Mouse (Mus musculus): Measurements from ENCODE around the gene B230217C12Rik. TPM values are rescaled to one million over a fixed set of nuclear protein-coding genes. Genes with fewer than 3 reads are reported as not detected.

Gene B230217C12Rik
- 0.51 and 0.75 TPM in 2 replicates for polyA plus RNA-seq (2012; rRNA removed; ENCODE audit: low replicate concordance)

GRCm38 (mm10) chr11:97840539-97840954, at the start of gene B230217C12Rik:
Gene B230217C12Rik, plus strand, starts transcription at chr11:97840780.

GRCm38 (mm10) chr11:97798782-97799145, 41.8 kb upstream of the B230217C12Rik start, which contains the start of gene Lasp1:
Gene Lasp1, plus strand, starts transcription at chr11:97799000.

GRCm38 (mm10) chr11:97883918-97884600, 43.5 kb downstream of the B230217C12Rik start, which contains the start of gene Fbxo47:
Gene Fbxo47, minus strand, starts transcription at chr11:97884154.

Other genes starting within 250 kb of the B230217C12Rik start
- gene Epop, start 211.1 kb upstream of the B230217C12Rik start, polyA plus RNA-seq (2012; rRNA removed; ENCODE audit: low replicate concordance): 2.8 and 5.8 TPM in 2 replicates
- 30.5 and 37.1 TPM in 2 replicates for gene Mllt6, start 177.4 kb upstream of the B230217C12Rik start, polyA plus RNA-seq (2012; rRNA removed; ENCODE audit: low replicate concordance)
- 146 and 295 TPM in 2 replicates for gene Cisd3, start 155.0 kb upstream of the B230217C12Rik start, polyA plus RNA-seq (2012; rRNA removed; ENCODE audit: low replicate concordance)
- gene Pcgf2, start 140.3 kb upstream of the B230217C12Rik start, polyA plus RNA-seq (2012; rRNA removed; ENCODE audit: low replicate concordance): 65.1 and 93.8 TPM in 2 replicates
- gene Psmb3, start 137.4 kb upstream of the B230217C12Rik start, polyA plus RNA-seq (2012; rRNA removed; ENCODE audit: low replicate concordance): 201 and 322 TPM in 2 replicates
- 2.2 and 3.1 TPM in 2 replicates for gene Pip4k2b, start 96.1 kb upstream of the B230217C12Rik start, polyA plus RNA-seq (2012; rRNA removed; ENCODE audit: low replicate concordance)
- 1.7 and 2.5 TPM in 2 replicates for gene Cwc25, start 74.2 kb upstream of the B230217C12Rik start, polyA plus RNA-seq (2012; rRNA removed; ENCODE audit: low replicate concordance)
- not detected in 2 replicates for gene 1700001P01Rik, start 64.9 kb upstream of the B230217C12Rik start, polyA plus RNA-seq (2012; rRNA removed; ENCODE audit: low replicate concordance)
- gene Rpl23, start 58.3 kb upstream of the B230217C12Rik start, polyA plus RNA-seq (2012; rRNA removed; ENCODE audit: low replicate concordance): 12.8 and 18.3 TPM in 2 replicates
- gene Lasp1, start 41.8 kb upstream of the B230217C12Rik start, polyA plus RNA-seq (2012; rRNA removed; ENCODE audit: low replicate concordance): 227 and 325 TPM in 2 replicates
- gene Fbxo47, start 43.4 kb downstream of the B230217C12Rik start, polyA plus RNA-seq (2012; rRNA removed; ENCODE audit: low replicate concordance): not detected in 2 replicates
- 1.0 and 1.2 TPM in 2 replicates for gene Plxdc1, start 145.7 kb downstream of the B230217C12Rik start, polyA plus RNA-seq (2012; rRNA removed; ENCODE audit: low replicate concordance)
- 0.79 and 0.95 TPM in 2 replicates for gene Arl5c, start 155.4 kb downstream of the B230217C12Rik start, polyA plus RNA-seq (2012; rRNA removed; ENCODE audit: low replicate concordance)
- gene Cacnb1, start 182.3 kb downstream of the B230217C12Rik start, polyA plus RNA-seq (2012; rRNA removed; ENCODE audit: low replicate concordance): 3.6 and 8.1 TPM in 2 replicates
- gene Rpl19, start 185.9 kb downstream of the B230217C12Rik start, polyA plus RNA-seq (2012; rRNA removed; ENCODE audit: low replicate concordance): 145 and 247 TPM in 2 replicates
- 0.64 and 1.0 TPM in 2 replicates for gene Stac2, start 212.7 kb downstream of the B230217C12Rik start, polyA plus RNA-seq (2012; rRNA removed; ENCODE audit: low replicate concordance)

All from duodenum, adult 2 months (tissue).